Mouse (Mus musculus) CH12.LX (cell line): ENCODE results near the gene Mum1.

ENCODE experiments used
- EP300 ChIP-seq: IDR thresholded peaks from 2 replicates; pipeline ENCODE4 v1.6.1; 2011; ENCODE audit warnings: low read length, improper control_type of control experiment
- POLR2A ChIP-seq: IDR thresholded peaks from 2 replicates; pipeline ENCODE4 v1.6.1; 2011; ENCODE audit warnings: low read depth, mild to moderate bottlenecking, improper control_type of control experiment, low read length
- SIN3A ChIP-seq: IDR thresholded peaks from 2 replicates; pipeline ENCODE4 v1.6.1; 2012; ENCODE audit warnings: low read length, improper control_type of control experiment, inconsistent platforms

DNA sequence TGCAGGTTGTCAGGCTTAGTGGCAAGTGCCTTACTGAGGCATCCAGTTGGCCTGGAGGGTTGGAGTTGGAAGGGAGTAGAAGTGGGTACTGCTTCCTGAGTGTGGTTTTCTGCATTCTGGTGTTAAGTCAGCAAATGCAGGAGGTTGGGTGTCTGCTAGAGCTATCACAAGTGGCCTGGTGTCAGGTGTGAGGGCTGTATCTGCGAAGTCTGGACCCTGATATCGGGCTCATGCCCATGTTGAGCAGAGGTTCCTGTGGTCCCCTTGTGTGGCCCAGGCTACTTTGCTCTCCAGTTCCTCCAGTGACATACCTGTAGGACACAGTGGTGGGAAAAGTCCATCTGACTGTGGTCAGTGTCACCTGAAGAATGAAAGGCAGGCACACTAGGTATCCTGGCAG lies 43.9 kb downstream of the Mum1 start:
- no peak for TF ChIP-seq EP300
- no peak for TF ChIP-seq SIN3A
- no peak for TF ChIP-seq POLR2A
